ENCODE assay signal across 20 mouse cellular contexts in genomic region chr10:28178876-28179275, GRCm38 (mm10).
DNase-seq lines count a peak whose midpoint lies in the region.
"Had no signal": no experiment of that assay in that cellular context is flagged by ENCODE, and none has a peak within 500 bp of the region (broad histone marks: within the 10 kb centered on the region; RNA-seq: fewer than 3 reads in every experiment).

No protein-coding gene starts in this region.

- no peak overlapping the region for H3K27ac ChIP-seq in midbrain, embryonic 10.5 days (replicated peaks)
- H3K27ac ChIP-seq: forebrain, embryonic 13.5 days; hindbrain, postnatal 0 days; neural tube, embryonic 15.5 days had no signal

- H3K4me3 ChIP-seq in midbrain, embryonic 10.5 days: no peak overlapping the region
- H3K4me3 ChIP-seq: forebrain, embryonic 13.5 days; neural tube, embryonic 15.5 days had no signal

- no peaks in the 10 kb centered on the region for H3K9me3 ChIP-seq in midbrain, embryonic 10.5 days (replicated peaks)
- H3K9me3 ChIP-seq: forebrain, embryonic 13.5 days; neural tube, embryonic 15.5 days had no signal

- H3K36me3 ChIP-seq in midbrain, embryonic 10.5 days: no peaks in the 10 kb centered on the region
- H3K36me3 ChIP-seq: neural tube, embryonic 15.5 days had no signal

- intact Hi-C loops in left cerebral cortex, postnatal 36 days (cut with DNase I): no loop called here

- peak; percentile 22 for DNase-seq in layer of hippocampus, adult 11-12 months (ENCODE audit: low spot score)
- DNase-seq in layer of hippocampus, postnatal 10 days (ENCODE audit: low spot score in 2 of 2): no peak
- peak; percentile 25 to 29 for DNase-seq in left cerebral cortex, postnatal 36 days (ENCODE audit: low spot score in 2 of 2)
- no peak for DNase-seq in left cerebral cortex, adult 11 months (ENCODE audit: low spot score)
- peak; percentile 72 for DNase-seq in brain, adult 2 months (ENCODE audit: low read depth, low spot score)
- DNase-seq in telencephalon, adult 2 months (ENCODE audit: low read depth, low spot score): peak; percentile 47
- no peak for DNase-seq in midbrain, embryonic 10.5 days (ENCODE audit: low spot score)
- DNase-seq: adrenal gland, postnatal 10 days; cerebellum, adult 2 months; cerebellum, postnatal 36 days; gastrocnemius, postnatal 36 days; kidney, adult 9 months; kidney, postnatal 14 days; lung, adult 18-20 months; lung, postnatal 10 days; right cerebral cortex, postnatal 25 days; thymus, postnatal 14 days had no signal

- H3K27me3 ChIP-seq in midbrain, embryonic 10.5 days (ENCODE audit: low read depth, poor library complexity, severe bottlenecking): no peaks in the 10 kb centered on the region
- H3K27me3 ChIP-seq: forebrain, embryonic 13.5 days; neural tube, embryonic 15.5 days had no signal

- no peaks in the 10 kb centered on the region for H3K4me1 ChIP-seq in midbrain, embryonic 10.5 days
- H3K4me1 ChIP-seq: forebrain, embryonic 13.5 days; neural tube, embryonic 15.5 days had no signal

- 78% methylated on average over 4 of the region's 4 CpGs for WGBS in midbrain, embryonic 10.5 days

Comparison
In these comparisons a context has a peak if more than half of its experiments do, and no peak if none do; other contexts are left out.
1. DNase-seq: peak in layer of hippocampus, adult 11-12 months (single experiment), left cerebral cortex, postnatal 36 days (2 of 2), brain, adult 2 months (single experiment) and telencephalon, adult 2 months (single experiment); none in layer of hippocampus, postnatal 10 days (0 of 2), left cerebral cortex, adult 11 months (single experiment) and midbrain, embryonic 10.5 days (single experiment).